Mouse (Mus musculus) kidney, adult 2 months (tissue): ENCODE data around the gene Atat1.
A peak's percentile ranks its signal among the peaks of the same experiment; 100 is the strongest.

Source experiments
- CTCF ChIP-seq: fragments of 200-500 bp; conservative IDR thresholded peaks from 2 replicates; pipeline ENCODE4 v1.5.1; 2011; ENCODE audit warnings: low read depth, mild to moderate bottlenecking, control low read depth, low read length, moderate library complexity, mixed read lengths; ENCODE audit not compliant: insufficient read depth, insufficient read length
- POLR2A ChIP-seq: fragments of 200-500 bp; IDR thresholded peaks from one replicate; pipeline ENCODE4 v1.6.1; 2011; ENCODE audit warnings: low read depth, low read length, control low read depth

DNA sequence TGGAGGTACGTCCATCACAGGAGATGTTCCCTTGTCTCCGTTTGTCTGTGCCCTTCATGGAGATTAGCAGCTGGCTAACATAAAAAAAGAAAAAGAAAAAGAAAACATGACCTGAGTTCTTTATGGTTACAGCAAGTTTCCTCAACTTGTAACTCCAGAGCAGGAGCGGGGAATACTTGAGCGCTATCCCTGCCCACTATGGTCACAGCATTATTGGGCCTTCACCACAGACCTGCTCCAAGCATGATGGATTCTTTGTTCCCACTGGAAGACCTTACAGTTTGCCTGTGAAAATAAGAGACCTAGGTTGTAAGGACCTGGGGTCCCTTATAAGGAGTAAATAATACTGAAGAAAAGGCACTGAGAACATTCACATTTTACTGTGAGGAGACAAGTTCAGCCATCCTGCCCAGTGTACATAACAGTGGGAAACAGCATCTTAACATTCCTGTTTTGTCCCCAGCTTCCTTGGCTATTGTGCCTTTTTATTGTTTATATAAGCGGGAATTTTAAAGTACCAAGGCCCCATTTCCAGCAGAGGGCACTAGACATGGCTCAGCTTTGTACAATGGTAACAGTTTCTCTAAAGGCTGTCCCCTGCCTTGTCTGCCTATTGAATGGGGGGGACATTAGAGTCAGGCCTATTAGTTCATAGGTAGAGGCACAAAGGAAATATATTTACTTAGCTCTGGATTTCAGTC lies 11.1 kb upstream of the Atat1 start:
- TF ChIP-seq POLR2A: no peak
- TF ChIP-seq CTCF: peak; percentile 42
